8 mouse cellular contexts compared by ENCODE assay signal in the genomic region with DNA sequence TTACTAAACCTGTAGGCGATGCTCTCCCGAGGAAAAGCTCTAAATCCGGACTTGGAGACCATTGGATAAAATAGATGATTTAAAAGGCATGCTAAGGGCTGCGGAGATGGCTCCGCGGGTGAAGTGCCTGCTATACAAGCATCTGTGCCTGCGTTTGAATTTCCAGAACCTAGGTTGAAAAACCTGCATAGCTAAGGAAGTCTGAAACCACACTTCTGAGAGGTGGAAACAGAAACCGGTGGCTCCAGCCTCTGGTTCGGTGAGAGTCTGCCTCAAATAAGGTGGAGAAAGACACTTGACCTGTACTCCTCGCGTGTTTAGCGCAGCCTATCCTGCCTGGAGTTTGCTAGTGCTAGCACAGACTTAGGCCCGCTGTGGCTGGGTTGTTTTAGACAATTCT. TPM values are rescaled to one million over a fixed set of nuclear protein-coding genes. Genes with fewer than 3 reads are reported as not detected.
A peak's percentile ranks its signal among the peaks of the same experiment; 100 is the strongest.
DNase-seq lines count a peak whose midpoint lies in the region; ATAC-seq and TF ChIP-seq lines count a peak whose summit lies in the region.

No protein-coding gene starts in this region.

- no peaks in the 10 kb centered on the region for H3K9me3 ChIP-seq in kidney, postnatal 0 days (replicated peaks; ENCODE audit: low read length)

- WGBS in kidney, postnatal 0 days = under 1% methylated on average over 13 of the region's 13 CpGs
- WGBS in small intestine, adult 2 months = under 1% methylated on average over 13 of the region's 13 CpGs

- ATAC-seq in granulocyte monocyte progenitor cell, adult 5-6 weeks (replicated peaks; ENCODE audit: poor library complexity, severe bottlenecking) = peak; percentile 4; the same call in 1 of the 2 replicates
- ATAC-seq in kidney, postnatal 0 days (replicated peaks; ENCODE audit: low FRiP score, low read depth) = no peak

- H3K4me2 ChIP-seq in kidney, postnatal 0 days (ENCODE audit: low read length) = peak overlapping the region; percentile 90

- H3K4me1 ChIP-seq in kidney, postnatal 0 days (replicated peaks; ENCODE audit: insufficient read depth, low read length) = peaks cover 13% of the 10 kb centered on the region
- H3K4me1 ChIP-seq in small intestine, adult 2 months (ENCODE audit: control insufficient read depth, insufficient read depth, insufficient read length, low read length) = peaks cover 7% of the 10 kb centered on the region

- H3K4me3 ChIP-seq in kidney, postnatal 0 days (replicated peaks; ENCODE audit: low read depth, low read length) = peak overlapping the region; percentile 83
- H3K4me3 ChIP-seq in small intestine, adult 2 months (ENCODE audit: low read depth, low read length) = peak overlapping the region; percentile 95

- no peak for TF ChIP-seq POLR2A in small intestine, adult 2 months (IDR thresholded peaks at IDR 0.05; ENCODE audit: low read depth, low read length)

- peak overlapping the region; percentile 89 for H3K27ac ChIP-seq in kidney, postnatal 0 days
- peak overlapping the region; percentile 68 for H3K27ac ChIP-seq in small intestine, adult 2 months (ENCODE audit: insufficient read depth, low read depth, low read length)

- TF ChIP-seq CTCF in kidney, postnatal 0 days (IDR thresholded peaks at IDR 0.05; ENCODE audit: low read depth) = no peak
- no peak for TF ChIP-seq CTCF in small intestine, adult 2 months (IDR thresholded peaks at IDR 0.05; ENCODE audit: extremely low read depth, insufficient read length, insufficient replicate concordance, low read depth, low read length)

- peak; percentile 6 for DNase-seq in urinary bladder, postnatal 14 days (ENCODE audit: low spot score)
- no peak for DNase-seq in urinary bladder, adult 2 months (ENCODE audit: low spot score)
- peak; percentile 37 for DNase-seq in c-Kit-positive CD71-positive TER-119-positive erythroid progenitor cells, embryonic 14.5 days (ENCODE audit: low spot score)
- DNase-seq in kidney, postnatal 0 days (ENCODE audit: low spot score) = peak; percentile 19
- peak; percentile 2 for DNase-seq in lung, postnatal 10 days
- DNase-seq in urinary bladder, postnatal 10 days (ENCODE audit: low spot score) = no peak

- no peaks in the 10 kb centered on the region for H3K36me3 ChIP-seq in kidney, postnatal 0 days (ENCODE audit: insufficient read depth, low read length)
- H3K36me3 ChIP-seq in small intestine, adult 2 months (ENCODE audit: control insufficient read depth, insufficient read depth, low read length) = no peaks in the 10 kb centered on the region

- peak overlapping the region; percentile 77 for H3K9ac ChIP-seq in kidney, postnatal 0 days (ENCODE audit: low read depth, low read length)

- no peaks in the 10 kb centered on the region for H3K27me3 ChIP-seq in kidney, postnatal 0 days (ENCODE audit: insufficient read depth, low read length)
- H3K27me3 ChIP-seq in small intestine, adult 2 months (ENCODE audit: control insufficient read depth, insufficient read depth, low read length) = no peaks in the 10 kb centered on the region

RNA-seq across cellular contexts. Expression of a gene that starts 0.5 kb away (rescaled TPM):
- 27.7 and 34.6 TPM in 2 replicates for polyA plus RNA-seq in urinary bladder, adult 2 months (2012; rRNA removed)
- 34.4 and 35.5 TPM in 2 replicates for total RNA-seq in granulocyte monocyte progenitor cell, adult 5-6 weeks (2014; fragmentation: Nextera tagmentation)
- total RNA-seq in granulocyte monocyte progenitor cell, adult 5-6 weeks (2017) = 43.3 and 43.4 TPM in 2 replicates
- 59.6 and 67.4 TPM in 2 replicates for polyA plus RNA-seq in kidney, postnatal 0 days (2015; fragmentation: Nextera tagmentation; extraction: Ambion mirVana)
- polyA plus RNA-seq in small intestine, adult 2 months (2012; rRNA removed) = 3.0 and 5.6 TPM in 2 replicates

RNA-seq across cellular contexts. Expression of a gene that starts 0.6 kb away (rescaled TPM):
- 34.3 and 35.3 TPM in 2 replicates for polyA plus RNA-seq in urinary bladder, adult 2 months (2012; rRNA removed)
- total RNA-seq in granulocyte monocyte progenitor cell, adult 5-6 weeks (2014; fragmentation: Nextera tagmentation) = 114 and 131 TPM in 2 replicates
- 117 and 151 TPM in 2 replicates for total RNA-seq in granulocyte monocyte progenitor cell, adult 5-6 weeks (2017)
- polyA plus RNA-seq in kidney, postnatal 0 days (2015; fragmentation: Nextera tagmentation; extraction: Ambion mirVana) = 64.1 and 67.0 TPM in 2 replicates
- polyA plus RNA-seq in small intestine, adult 2 months (2012; rRNA removed) = 1.9 and 3.4 TPM in 2 replicates

Comparison
In these comparisons a context has a peak if more than half of its experiments do, and no peak if none do; other contexts are left out.
1. DNase-seq: peak in urinary bladder, postnatal 14 days (single experiment), c-Kit-positive CD71-positive TER-119-positive erythroid progenitor cells, embryonic 14.5 days (single experiment), kidney, postnatal 0 days (single experiment) and lung, postnatal 10 days (single experiment); none in urinary bladder, adult 2 months (single experiment) and urinary bladder, postnatal 10 days (single experiment).